Mouse (Mus musculus): Measurements from ENCODE around the gene Idh3b.

Gene Idh3b

GRCm38 (mm10) chr2:130283854-130284654 lies at the start of gene Idh3b:
Gene Idh3b, minus strand, starts transcription at chr2:130284547.
- DNase-seq (ENCODE audit: low spot score) = peak; percentile 91

- DNase-seq (ENCODE audit: low spot score) = no peak
Observed at GRCm38 (mm10) chr2:130329502-130329901, 45.2 kb upstream of the Idh3b start.

DNA sequence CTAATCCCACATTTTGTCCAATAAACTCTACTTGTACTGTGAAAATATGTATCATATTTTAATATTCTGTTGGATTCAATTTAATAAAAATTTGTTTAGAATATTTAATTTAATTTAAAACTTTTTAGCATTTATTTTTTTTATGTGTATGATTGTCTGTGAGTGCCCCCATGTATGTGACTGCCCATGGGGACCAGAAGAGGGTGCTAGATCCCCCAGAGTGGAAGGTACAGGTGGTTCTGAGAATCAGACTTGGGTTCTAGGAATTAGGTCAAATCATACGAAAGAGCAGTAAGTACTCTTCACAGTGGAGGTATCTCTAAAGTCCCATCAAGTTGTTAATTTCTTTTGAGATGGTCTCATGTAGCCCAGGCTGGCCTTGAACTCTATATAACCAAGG lies 42.7 kb upstream of the Idh3b start:
- no peak for DNase-seq (ENCODE audit: low spot score)

GRCm38 (mm10) chr2:130303014-130303413 lies 18.7 kb upstream of the Idh3b start:
- no peak for DNase-seq (ENCODE audit: low spot score)

DNA sequence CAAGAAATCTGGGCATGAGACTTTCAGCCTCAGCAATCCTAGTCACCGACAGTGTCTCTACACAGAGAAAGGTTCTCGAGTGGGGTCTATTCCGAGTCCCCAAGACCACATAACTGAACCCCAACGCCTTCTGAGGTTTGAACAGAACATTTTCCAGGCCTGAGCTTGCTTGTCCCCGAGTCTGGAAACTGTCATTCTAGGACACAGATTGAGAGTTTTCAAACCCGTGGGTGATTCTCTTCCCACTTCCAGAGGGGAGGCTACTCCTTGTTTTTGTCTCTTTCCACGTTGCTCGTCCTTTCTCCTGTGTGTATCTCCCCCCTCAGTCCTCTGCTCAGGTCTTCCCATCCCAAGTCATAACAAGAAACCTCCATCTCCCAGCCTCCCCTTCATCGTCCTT lies 13.2 kb upstream of the Idh3b start:
- DNase-seq (ENCODE audit: low spot score) = no peak

- peak; percentile 16 for DNase-seq (ENCODE audit: low spot score)
Observed at GRCm38 (mm10) chr2:130296134-130296745, 11.9 kb upstream of the Idh3b start.

GRCm38 (mm10) chr2:130295331-130296133 lies 11.2 kb upstream of the Idh3b start:
- peak; percentile 40 for DNase-seq (ENCODE audit: low spot score)

- peak; percentile 50 for DNase-seq (ENCODE audit: low spot score)
Observed at GRCm38 (mm10) chr2:130294936-130295277, 10.6 kb upstream of the Idh3b start, which contains the start of gene Ebf4. Gene Ebf4, plus strand, starts transcription at chr2:130295169.

DNA sequence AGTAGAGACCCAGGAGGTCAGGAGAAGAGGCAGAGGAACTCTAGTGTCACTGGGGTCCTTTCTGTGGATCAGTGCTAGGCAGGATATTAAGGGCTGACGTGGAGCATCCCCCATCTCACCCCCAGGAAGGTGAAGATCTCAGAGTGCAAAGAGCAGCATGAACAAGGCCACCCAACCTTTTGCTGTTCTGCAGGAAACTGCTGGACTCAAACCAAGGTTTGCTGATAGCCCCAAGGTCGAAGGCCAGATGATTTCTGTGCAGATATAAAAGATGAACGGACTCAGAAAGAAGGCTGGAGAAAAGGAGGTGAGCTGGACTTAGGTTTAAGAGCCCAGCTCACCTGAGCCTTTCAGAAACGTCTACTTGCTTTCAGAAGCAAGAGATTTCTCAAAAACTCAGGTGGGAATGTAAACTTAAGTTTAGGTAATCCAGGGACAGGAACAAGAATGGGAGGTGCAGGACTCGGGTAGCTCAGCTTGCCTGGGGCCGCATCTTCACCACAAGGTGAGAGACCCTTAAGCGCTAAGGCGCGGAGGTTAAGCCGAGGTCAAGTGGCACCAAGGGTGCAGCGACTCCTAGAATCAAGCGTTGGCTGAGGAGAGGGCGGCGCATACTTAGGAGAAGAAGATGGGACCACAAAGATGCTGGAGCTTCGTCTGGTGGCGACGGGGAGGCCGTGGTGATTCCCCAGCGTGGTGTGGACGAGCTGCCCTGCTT lies 10.0 kb upstream of the Idh3b start:
- DNase-seq (ENCODE audit: low spot score) = no peak

DNA sequence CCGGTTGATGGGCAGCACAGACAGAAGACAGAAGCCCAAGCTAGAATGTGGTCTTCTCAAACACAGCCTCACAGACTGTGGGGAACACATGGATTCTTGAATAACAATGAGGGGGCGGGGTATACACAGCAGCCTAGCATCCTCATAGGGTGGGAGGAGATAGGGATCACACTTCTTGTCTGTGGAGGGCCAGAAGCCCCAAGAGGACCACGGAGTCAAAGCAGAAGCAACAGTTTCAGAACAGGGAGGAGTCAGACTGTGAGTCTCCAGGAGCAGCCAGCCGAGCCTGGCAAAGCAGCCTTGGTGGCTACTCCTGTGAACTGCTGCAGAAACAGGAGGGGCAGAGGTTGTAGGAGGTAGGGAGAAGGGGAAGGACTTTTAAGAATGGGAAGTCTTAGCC lies 9.1 kb upstream of the Idh3b start:
- no peak for DNase-seq (ENCODE audit: low spot score)

- no peak for DNase-seq (ENCODE audit: low spot score)
Observed at GRCm38 (mm10) chr2:130293009-130293408, 8.7 kb upstream of the Idh3b start.

GRCm38 (mm10) chr2:130291434-130291833 lies 7.1 kb upstream of the Idh3b start:
- DNase-seq (ENCODE audit: low spot score) = peak; percentile 72

- DNase-seq (ENCODE audit: low spot score) = no peak
Observed at GRCm38 (mm10) chr2:130289086-130289485, 4.7 kb upstream of the Idh3b start.

DNA sequence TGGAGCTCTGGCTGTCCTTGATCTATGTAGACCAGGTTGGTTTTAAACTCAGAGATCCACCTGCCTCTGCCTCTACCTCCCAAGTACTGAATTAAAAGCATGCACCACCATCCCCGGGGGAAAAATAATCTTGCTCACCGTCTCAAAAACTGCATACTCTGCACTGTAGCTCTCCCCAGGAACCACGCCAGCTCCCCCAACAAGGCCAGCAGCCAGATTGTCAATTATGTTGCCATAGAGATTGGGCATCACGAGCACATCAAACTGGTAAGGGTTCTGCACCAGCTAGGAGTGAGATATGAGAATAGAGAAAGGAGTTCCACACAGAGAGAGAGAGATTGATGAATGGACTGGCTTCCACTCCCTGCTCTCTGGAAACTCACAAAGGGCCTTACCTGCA lies 3.5 kb downstream of the Idh3b start:
- no peak for DNase-seq (ENCODE audit: low spot score)

GRCm38 (mm10) chr2:130280224-130280623 lies 4.1 kb downstream of the Idh3b start:
- no peak for DNase-seq (ENCODE audit: low spot score)

DNA sequence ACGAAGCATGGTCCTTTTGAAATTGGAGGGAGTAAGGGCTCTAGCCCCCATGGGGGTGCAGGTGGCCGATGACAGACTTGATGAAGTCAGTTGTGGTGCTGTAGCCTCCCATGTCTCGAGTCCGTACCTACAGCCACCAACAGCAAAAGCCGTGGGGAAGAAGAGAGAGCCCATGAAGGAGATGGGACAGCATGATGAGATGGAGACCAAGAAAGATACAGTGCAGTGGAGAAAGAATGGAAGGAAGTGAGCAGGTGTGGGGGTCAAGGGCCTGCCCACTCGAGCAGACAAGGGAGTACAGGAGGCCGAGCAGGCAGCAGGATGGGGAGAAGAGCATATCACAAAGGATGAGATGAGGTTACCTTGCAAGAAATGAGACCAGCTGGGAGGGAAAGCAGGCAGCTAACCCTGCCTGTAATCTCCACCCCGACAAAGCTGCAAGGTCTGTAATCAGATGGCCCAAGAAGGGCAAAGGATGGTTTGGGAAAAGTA lies 4.7 kb downstream of the Idh3b start:
- DNase-seq (ENCODE audit: low spot score) = no peak

- DNase-seq (ENCODE audit: low spot score) = peak; percentile 35
Observed at GRCm38 (mm10) chr2:130275649-130276048, 8.7 kb downstream of the Idh3b start.

DNA sequence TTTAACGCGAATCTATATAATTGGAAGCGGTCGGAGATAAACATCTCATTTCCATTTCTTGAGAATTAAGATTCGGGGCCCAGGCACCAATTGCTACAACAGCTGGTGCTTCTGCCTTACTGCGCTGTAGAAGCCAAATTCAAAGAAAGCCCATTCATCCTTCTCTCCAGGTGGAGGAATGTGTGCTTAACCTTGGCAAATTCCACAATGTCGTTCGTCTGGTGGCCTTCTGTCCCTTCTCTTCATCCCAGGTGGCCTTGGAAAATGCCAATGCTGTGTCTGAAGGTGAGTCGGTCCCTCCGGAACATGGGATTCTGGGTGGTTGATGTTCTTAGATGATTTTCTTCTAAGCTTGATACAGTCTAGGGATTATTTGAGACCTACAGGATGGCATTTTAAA lies 9.5 kb downstream of the Idh3b start:
- DNase-seq (ENCODE audit: low spot score) = no peak

- DNase-seq (ENCODE audit: low spot score) = peak; percentile 98
Observed at GRCm38 (mm10) chr2:130274149-130274861, 10.0 kb downstream of the Idh3b start, which contains the start of gene Nop56. Gene Nop56, plus strand, starts transcription at chr2:130274430.

- DNase-seq (ENCODE audit: low spot score) = peak; percentile 9
Observed at GRCm38 (mm10) chr2:130273732-130274131, 10.6 kb downstream of the Idh3b start.

GRCm38 (mm10) chr2:130268074-130268473 lies 16.3 kb downstream of the Idh3b start:
- no peak for DNase-seq (ENCODE audit: low spot score)
